Mouse (Mus musculus) forebrain, embryonic 15.5 days (tissue): Measurements from ENCODE around the gene Stx17. TPM values are rescaled to one million over a fixed set of nuclear protein-coding genes. Genes with fewer than 3 reads are reported as not detected.
A peak's percentile ranks its signal among the peaks of the same experiment; 100 is the strongest.

Source experiments
- ATAC-seq: fragments of 200-750 bp; cut with Nextera tagmentation; replicated peaks from 2 replicates; pipeline ENCODE4 v1.8.0; 2017; ENCODE audit warnings: mild to moderate bottlenecking, moderate TSS enrichment, moderate library complexity
- H3K27ac ChIP-seq: fragments of 300-500 bp; sonication (generic); replicated peaks from 2 replicates; pipeline ENCODE4 v1.5.1; 2015; ENCODE audit warnings: mild to moderate bottlenecking, inconsistent platforms
- H3K27me3 ChIP-seq: fragments of 300-500 bp; sonication (generic); 2 replicates; pipeline ENCODE4 v1.6.1; 2015; ENCODE audit warnings: inconsistent platforms
- H3K36me3 ChIP-seq: fragments of 300-500 bp; sonication (generic); 2 replicates; pipeline ENCODE4 v1.6.1; 2015; ENCODE audit warnings: mild to moderate bottlenecking, inconsistent platforms
- H3K4me1 ChIP-seq: fragments of 300-500 bp; sonication (generic); 2 replicates; pipeline ENCODE4 v1.6.1; 2015; ENCODE audit warnings: inconsistent platforms
- H3K4me2 ChIP-seq: fragments of 300-500 bp; sonication (generic); replicated peaks from 2 replicates; pipeline ENCODE4 v1.6.1; 2015; ENCODE audit warnings: mild to moderate bottlenecking, inconsistent platforms
- H3K4me3 ChIP-seq: fragments of 300-500 bp; sonication (generic); 2 replicates; pipeline ENCODE4 v1.5.1; 2015; ENCODE audit warnings: mild to moderate bottlenecking, inconsistent platforms
- H3K9ac ChIP-seq: fragments of 300-500 bp; sonication (generic); replicated peaks from 2 replicates; pipeline ENCODE4 v1.6.1; 2015; ENCODE audit warnings: mild to moderate bottlenecking, inconsistent platforms
- H3K9me3 ChIP-seq: fragments of 300-500 bp; sonication (generic); 2 replicates; pipeline ENCODE4 v1.6.1; 2016; ENCODE audit warnings: inconsistent platforms
- WGBS: fragments of 180-500 bp; shearing (Covaris S2); methylation state at CpG from one replicate; pipeline ENCODE4 v1.1.7; 2015; ENCODE audit warnings: mixed read lengths; 5-methylcytosine and 5-hydroxymethylcytosine counted together
- microRNA counts: library from miRNA; unstranded; fragments of <30 nt; microRNA quantifications from one replicate; lab custom pipeline; 2016
- microRNA-seq: library from miRNA; unstranded; fragments of <30 nt; microRNA quantifications from one replicate; pipeline ENCODE4, GENCODE M21; 2016
- polyA plus RNA-seq: library from polyadenylated mRNA; unstranded; fragments of >200 nt; fragmentation: Nextera tagmentation; extraction: Ambion mirVana; gene quantifications from 2 replicates; pipeline ENCODE4 v1.2.1, GENCODE M21; 2015

The Stx17 gene
- polyA plus RNA-seq, 1 experiment from 2014 or later, result 19.1 TPM

DNA sequence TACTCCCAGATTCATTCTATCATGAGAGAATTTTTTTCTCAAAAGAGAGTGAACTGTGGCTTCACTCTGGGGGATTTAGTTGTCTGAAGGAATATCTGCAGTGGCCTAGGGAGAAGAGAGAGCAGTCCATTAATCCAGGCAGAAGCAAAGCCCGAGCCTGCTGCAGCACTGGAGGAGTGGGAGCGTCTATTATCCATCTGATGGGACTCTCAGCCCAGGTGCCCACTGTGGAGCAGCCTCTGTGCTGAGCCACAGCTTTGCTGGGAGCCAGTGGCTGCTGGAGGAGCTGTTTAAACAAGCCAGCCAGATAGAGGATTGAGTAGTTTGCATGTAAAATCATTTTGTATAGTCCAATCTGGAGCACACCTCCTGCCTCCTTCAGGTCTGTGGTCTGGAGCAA lies 56.2 kb downstream of the Stx17 start:
- no peaks in the 10 kb centered on the region for H3K9me3 ChIP-seq
- no peak overlapping the region for H3K4me3 ChIP-seq
- H3K4me2 ChIP-seq, result no peak overlapping the region
- no peaks in the 10 kb centered on the region for H3K27me3 ChIP-seq
- no peak for ATAC-seq
- 0 out of 2 replicates have a peak overlapping the region, but pooled peaks have one; percentile 11 for H3K27ac ChIP-seq
- no peaks in the 10 kb centered on the region for H3K36me3 ChIP-seq
- no peaks in the 10 kb centered on the region for H3K4me1 ChIP-seq
- no peak overlapping the region for H3K9ac ChIP-seq
- WGBS, result 16% methylated on average over 2 of the region's 2 CpGs

DNA sequence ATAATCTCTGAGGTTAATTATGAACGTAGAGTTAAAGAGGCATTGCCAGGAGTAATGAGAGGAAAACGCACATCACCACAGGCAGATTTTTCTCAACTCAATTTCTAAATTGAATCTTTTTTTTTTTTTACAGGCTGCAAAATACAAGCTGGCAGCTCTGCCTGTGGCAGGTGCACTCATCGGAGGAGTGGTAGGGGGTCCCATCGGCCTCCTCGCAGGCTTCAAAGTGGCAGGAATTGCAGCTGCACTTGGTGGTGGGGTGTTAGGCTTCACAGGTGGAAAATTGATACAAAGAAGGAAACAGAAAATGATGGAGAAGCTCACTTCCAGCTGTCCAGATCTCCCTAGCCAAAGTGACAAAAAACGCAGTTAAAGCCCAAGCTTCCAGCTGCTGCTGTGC lies 56.7 kb downstream of the Stx17 start:
- ATAC-seq, result no peak
- WGBS, result 38% methylated on average over 6 of the region's 6 CpGs
- Histone ChIP-seq H3K4me2 (no peak overlapping the region), H3K9me3 (no peaks in the 10 kb centered on the region), H3K36me3 (no peaks in the 10 kb centered on the region), H3K27me3 (no peaks in the 10 kb centered on the region), H3K4me1 (no peaks in the 10 kb centered on the region), H3K4me3 (no peak overlapping the region), H3K9ac (no peak overlapping the region), H3K27ac (peak overlapping the region; percentile 11)

DNA sequence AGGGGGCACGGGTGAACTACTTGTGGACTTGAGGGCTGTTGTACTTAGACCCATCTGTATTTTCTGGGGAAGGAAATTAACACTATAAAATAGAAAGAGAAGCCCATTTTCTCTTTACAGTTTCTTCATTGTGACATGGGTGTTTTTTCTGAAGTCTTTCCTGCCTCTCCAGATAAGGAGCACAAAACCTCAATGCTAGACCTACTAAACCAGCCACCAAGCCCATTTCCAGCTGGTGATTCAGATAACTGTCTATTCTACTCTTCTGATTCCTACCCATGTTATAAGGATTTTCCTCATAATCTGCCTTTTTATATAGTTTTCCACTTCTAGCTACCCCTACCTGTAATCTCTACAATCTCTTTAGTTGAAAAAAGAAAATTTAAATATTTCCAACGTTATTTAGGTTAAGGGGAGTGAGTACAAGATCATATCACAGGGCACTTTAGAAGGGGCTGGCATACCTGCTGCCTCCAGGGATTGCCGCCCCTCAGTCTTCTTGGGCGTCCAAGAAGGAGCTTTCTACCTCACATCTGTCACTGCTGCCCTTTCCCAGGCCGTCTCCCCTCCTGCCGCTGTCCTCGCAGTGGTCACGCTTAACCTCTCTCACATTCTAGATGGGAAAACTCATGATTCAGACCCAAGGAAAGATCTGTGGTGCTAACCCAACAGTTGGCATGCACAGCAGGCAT lies 57.5 kb downstream of the Stx17 start:
- WGBS, result 93% methylated on average over 8 of the region's 8 CpGs
- H3K9ac ChIP-seq, result no peak overlapping the region
- no peak overlapping the region for H3K4me3 ChIP-seq
- no peaks in the 10 kb centered on the region for H3K36me3 ChIP-seq
- H3K9me3 ChIP-seq, result no peaks in the 10 kb centered on the region
- no peak overlapping the region for H3K27ac ChIP-seq
- H3K4me1 ChIP-seq, result no peaks in the 10 kb centered on the region
- H3K4me2 ChIP-seq, result no peak overlapping the region
- no peaks in the 10 kb centered on the region for H3K27me3 ChIP-seq
- no peak for ATAC-seq

DNA sequence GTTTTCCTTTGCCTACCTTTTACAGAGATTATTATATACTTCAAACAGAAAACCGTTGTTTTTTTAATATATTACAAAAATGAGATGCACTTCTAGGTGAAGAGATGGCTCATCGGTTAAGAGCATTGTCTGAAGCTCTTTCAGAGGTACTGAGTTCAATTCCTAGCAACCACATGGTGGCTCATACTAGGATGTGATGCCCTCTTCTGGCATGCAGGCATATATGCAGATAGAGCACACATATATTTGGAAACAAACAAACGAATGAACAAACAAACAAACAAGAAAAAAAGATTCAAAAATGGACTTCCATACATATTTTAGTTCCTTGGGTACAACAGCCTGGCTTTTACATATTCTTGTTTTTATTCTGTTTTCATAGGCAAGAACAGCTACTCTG lies 73.2 kb downstream of the Stx17 start:
- no peak overlapping the region for H3K9ac ChIP-seq
- no peak overlapping the region for H3K4me3 ChIP-seq
- H3K27ac ChIP-seq, result no peak overlapping the region
- H3K4me2 ChIP-seq, result no peak overlapping the region
- no peaks in the 10 kb centered on the region for H3K4me1 ChIP-seq
- peaks cover 18% of the 10 kb centered on the region; the same call in 1 of the 2 replicates for H3K36me3 ChIP-seq
- 93% methylated on average over 3 of the region's 3 CpGs for WGBS
- H3K9me3 ChIP-seq, result no peaks in the 10 kb centered on the region
- no peaks in the 10 kb centered on the region for H3K27me3 ChIP-seq
- ATAC-seq, result no peak

DNA sequence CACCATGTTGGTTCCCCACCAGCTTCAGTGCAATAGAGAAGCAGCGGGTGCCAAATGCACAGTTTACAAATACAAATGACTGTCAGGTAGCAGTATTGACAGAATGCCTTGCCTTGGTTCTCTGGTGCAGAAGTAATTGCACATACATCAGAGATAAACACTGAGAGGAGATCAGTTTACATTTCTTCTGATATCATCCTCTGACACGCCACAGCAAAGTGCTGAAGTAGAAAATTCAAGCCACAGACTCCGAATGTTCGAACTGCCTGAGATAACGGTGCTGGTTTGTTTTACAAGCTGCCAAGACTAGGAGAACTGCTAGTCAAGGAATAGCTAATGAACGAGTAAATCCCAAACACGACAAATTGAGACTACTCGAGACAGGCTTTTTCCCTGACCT lies 73.7 kb downstream of the Stx17 start:
- Histone ChIP-seq H3K4me2 (no peak overlapping the region), H3K9ac (no peak overlapping the region), H3K27ac (no peak overlapping the region), H3K4me3 (no peak overlapping the region), H3K4me1 (no peaks in the 10 kb centered on the region), H3K9me3 (no peaks in the 10 kb centered on the region), H3K27me3 (no peaks in the 10 kb centered on the region), H3K36me3 (peaks cover 18% of the 10 kb centered on the region; the same call in 1 of the 2 replicates)
- no peak for ATAC-seq
- 85% methylated on average over 8 of the region's 8 CpGs for WGBS

DNA sequence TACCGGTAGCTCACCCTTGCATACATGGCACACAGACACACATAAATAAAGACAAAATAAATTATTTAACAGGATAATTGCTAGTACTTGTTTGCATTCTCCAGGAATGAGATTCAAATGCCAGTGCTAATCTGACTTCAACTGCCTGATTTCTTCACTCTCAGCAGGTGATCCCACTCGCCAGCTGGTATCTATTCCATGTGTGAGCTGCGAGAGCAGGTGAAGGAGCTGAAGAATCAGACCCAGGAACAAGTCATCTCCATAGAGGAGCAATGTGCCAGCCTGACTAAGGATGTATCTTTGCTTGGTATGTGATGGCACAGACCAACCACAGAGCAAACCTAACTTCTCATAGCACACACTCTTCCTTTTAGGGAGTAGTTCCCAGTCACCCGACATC lies 78.8 kb downstream of the Stx17 start:
- H3K4me2 ChIP-seq, result no peak overlapping the region
- H3K36me3 ChIP-seq, result peaks cover 14% of the 10 kb centered on the region; the same call in 1 of the 2 replicates
- 79% methylated on average over 4 of the region's 4 CpGs for WGBS
- no peaks in the 10 kb centered on the region for H3K27me3 ChIP-seq
- no peak overlapping the region for H3K4me3 ChIP-seq
- no peak overlapping the region for H3K9ac ChIP-seq
- no peak overlapping the region for H3K27ac ChIP-seq
- H3K4me1 ChIP-seq, result no peaks in the 10 kb centered on the region
- no peak for ATAC-seq
- no peaks in the 10 kb centered on the region for H3K9me3 ChIP-seq

DNA sequence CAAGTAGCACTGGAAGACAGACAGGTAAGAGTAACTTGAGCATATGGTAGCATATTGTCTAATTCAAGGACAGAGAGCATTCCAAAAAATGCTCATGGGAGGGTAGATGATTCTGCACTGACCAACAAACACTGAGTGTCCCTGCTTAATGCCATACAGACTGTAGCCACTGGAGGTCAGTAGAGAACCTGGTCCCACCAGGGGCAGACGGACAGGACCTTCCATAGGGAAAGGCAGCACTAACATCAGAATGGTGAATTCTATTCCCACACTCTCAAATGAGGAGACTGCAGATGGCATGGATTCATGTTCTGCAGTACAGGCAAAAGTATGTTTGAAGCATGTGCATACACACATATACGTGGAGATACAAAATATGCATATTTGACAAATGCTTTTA lies 100.5 kb downstream of the Stx17 start:
- Histone ChIP-seq H3K9ac (no peak overlapping the region), H3K4me3 (no peak overlapping the region), H3K4me2 (no peak overlapping the region), H3K9me3 (no peaks in the 10 kb centered on the region), H3K27ac (no peak overlapping the region), H3K27me3 (no peaks in the 10 kb centered on the region), H3K36me3 (no peaks in the 10 kb centered on the region), H3K4me1 (no peaks in the 10 kb centered on the region)
- 18% methylated on average over 2 of the region's 2 CpGs for WGBS
- ATAC-seq, result no peak; the same call in 1 of the 2 replicates

DNA sequence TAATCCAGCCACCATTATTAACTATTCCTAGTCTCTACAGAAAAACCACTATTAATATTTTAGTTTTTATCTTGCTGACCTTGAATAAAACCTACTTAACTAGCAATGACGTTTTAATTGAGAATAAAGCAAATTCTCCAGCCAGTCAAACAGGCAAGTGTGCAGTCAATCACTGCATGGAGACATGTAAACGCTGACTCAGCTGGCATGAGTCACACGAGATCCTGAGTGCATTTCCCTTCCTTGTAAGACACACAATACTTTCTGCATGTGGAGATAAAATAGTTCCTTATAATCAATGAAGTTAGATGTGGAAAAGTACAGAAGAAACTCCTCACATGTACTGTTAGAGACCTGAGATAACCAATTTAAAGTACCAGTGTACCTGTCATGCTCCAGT lies 100.9 kb downstream of the Stx17 start:
- no peak for ATAC-seq
- Histone ChIP-seq H3K27ac (no peak overlapping the region), H3K9ac (no peak overlapping the region), H3K4me2 (no peak overlapping the region), H3K27me3 (no peaks in the 10 kb centered on the region), H3K4me1 (no peaks in the 10 kb centered on the region), H3K36me3 (no peaks in the 10 kb centered on the region), H3K4me3 (no peak overlapping the region), H3K9me3 (no peaks in the 10 kb centered on the region)
- WGBS, result 57% methylated on average over 3 of the region's 3 CpGs

DNA sequence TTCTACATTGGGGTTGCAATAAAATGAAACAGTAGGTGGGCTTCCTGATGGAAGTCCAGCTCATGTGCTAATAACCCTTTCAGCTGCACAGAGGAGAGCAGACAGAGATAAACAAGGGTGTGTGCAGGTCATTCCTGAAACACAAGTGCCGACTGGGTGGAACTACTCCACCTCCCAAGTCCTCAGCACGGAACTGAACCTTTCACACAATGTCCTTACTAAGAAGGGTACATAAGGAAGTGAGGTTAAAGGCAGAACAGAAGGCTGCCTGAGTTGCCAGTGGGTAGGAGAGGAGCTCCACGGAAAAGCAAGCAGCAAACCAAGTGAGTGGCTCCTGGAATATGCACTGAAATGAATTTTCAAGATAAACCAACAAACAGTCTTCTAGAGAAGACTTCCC lies 102.1 kb downstream of the Stx17 start:
- Histone ChIP-seq H3K36me3 (no peaks in the 10 kb centered on the region), H3K27ac (no peak overlapping the region), H3K9me3 (no peaks in the 10 kb centered on the region), H3K4me1 (no peaks in the 10 kb centered on the region), H3K4me2 (no peak overlapping the region), H3K4me3 (no peak overlapping the region), H3K9ac (no peak overlapping the region), H3K27me3 (no peaks in the 10 kb centered on the region)
- 67% methylated on average over 3 of the region's 3 CpGs for WGBS
- ATAC-seq, result no peak

MicroRNAs encoded within 50 kb of the gene (microRNA counts, 519-probe panel; counts per million panel counts)
- 1,885 counts per million, percentile 19 among the panel's probes with 10 or more counts for microRNA mmu-miR-1958 (lab: Ali Mortazavi, UCI)

Small RNA genes within 50 kb of the gene (microRNA-seq; reads per million reads assigned to microRNA genes)
- gene Mir1958, result not detected

Other genes starting within 250 kb of the Stx17 start
- 7.2 and 8.2 TPM in 2 replicates for gene Nr4a3, start 79.8 kb upstream of the Stx17 start, polyA plus RNA-seq
- gene Erp44, start 154.6 kb downstream of the Stx17 start, polyA plus RNA-seq, result 61.4 and 67.0 TPM in 2 replicates
- 7.2 and 7.4 TPM in 2 replicates for gene Invs, start 154.8 kb downstream of the Stx17 start, polyA plus RNA-seq